Mouse (Mus musculus) thymus, adult 2 months (tissue): ENCODE measurements around the gene Lsm10. TPM values are rescaled to one million over a fixed set of nuclear protein-coding genes. Genes with fewer than 3 reads are reported as not detected.
A peak's percentile ranks its signal among the peaks of the same experiment; 100 is the strongest.

ENCODE experiments used
- DNase-seq: peaks from one replicate; pipeline ENCODE4 v3.0.0; 2021
- H3K27ac ChIP-seq: fragments of 200-500 bp; 2 replicates; pipeline ENCODE4 v1.5.1; 2012; ENCODE audit warnings: low read length, control low read depth; ENCODE audit not compliant: control insufficient read depth, insufficient read depth
- H3K27me3 ChIP-seq: fragments of 200-500 bp; 2 replicates; pipeline ENCODE4 v1.6.1; 2012; ENCODE audit warnings: mild to moderate bottlenecking, low read length, moderate library complexity, mixed read lengths; ENCODE audit not compliant: control insufficient read depth, insufficient read depth
- H3K36me3 ChIP-seq: fragments of 200-500 bp; 2 replicates; pipeline ENCODE4 v1.6.1; 2012; ENCODE audit warnings: mild to moderate bottlenecking, low read length, moderate library complexity; ENCODE audit not compliant: control insufficient read depth, insufficient read depth
- H3K4me1 ChIP-seq: fragments of 200-500 bp; replicated peaks from 2 replicates; pipeline ENCODE4 v1.6.1; 2012; ENCODE audit warnings: low read length; ENCODE audit not compliant: control insufficient read depth, insufficient read depth
- H3K4me3 ChIP-seq: fragments of 200-500 bp; 2 replicates; pipeline ENCODE4 v1.5.1; 2012; ENCODE audit warnings: mild to moderate bottlenecking, low read length, control low read depth, moderate library complexity; ENCODE audit not compliant: control insufficient read depth, insufficient read depth
- CTCF ChIP-seq: fragments of 200-500 bp; IDR thresholded peaks from 2 replicates; pipeline ENCODE4 v1.5.1; 2012; ENCODE audit warnings: mild to moderate bottlenecking, control low read depth, low read length, moderate library complexity, borderline replicate concordance; ENCODE audit not compliant: control insufficient read depth, poor library complexity, insufficient read depth; ENCODE audit errors: extremely low read depth
- POLR2A ChIP-seq: fragments of 200-500 bp; IDR thresholded peaks from 2 replicates; pipeline ENCODE4 v1.6.1; 2012; ENCODE audit warnings: mild to moderate bottlenecking, low read length, control low read depth, moderate library complexity; ENCODE audit not compliant: control insufficient read depth, poor library complexity, insufficient read depth; ENCODE audit errors: extremely low read depth
- WGBS: fragments of 180-500 bp; shearing (Covaris S2); methylation state at CpG from one replicate; pipeline ENCODE4 v1.1.7; 2018; 5-methylcytosine and 5-hydroxymethylcytosine counted together
- polyA plus RNA-seq: library from polyadenylated mRNA; depleted of rRNA; stranded (reverse); fragments of >200 nt; gene quantifications from 2 replicates; pipeline ENCODE4 v1.2.3, GENCODE M21; 2012; rRNA removed

Lsm10 gene
- polyA plus RNA-seq, 1 experiment = 41.7 TPM

GRCm38 (mm10) chr4:126147533-126148160, 51.2 kb downstream of the Lsm10 start, which contains the start of gene Eva1b:
Gene Eva1b, plus strand, starts transcription at chr4:126147744.
- H3K4me1 ChIP-seq = peaks cover 24% of the 10 kb centered on the region
- H3K27me3 ChIP-seq = no peaks in the 10 kb centered on the region
- H3K4me3 ChIP-seq = peak within 1 kb of the TSS; percentile 73
- DNase-seq = peak; percentile 19
- 59% methylated on average over 24 of the region's 24 CpGs for WGBS
- no peaks in the 10 kb centered on the region for H3K36me3 ChIP-seq
- TF ChIP-seq CTCF = 0 out of 2 replicates have a peak, but pooled peaks have one; percentile 8
- no peak for TF ChIP-seq POLR2A
- H3K27ac ChIP-seq = no peak within 1 kb of the TSS

Other genes starting within 250 kb of the Lsm10 start
- 6.7 and 7.3 TPM in 2 replicates for gene Csf3r, start 72.1 kb upstream of the Lsm10 start, polyA plus RNA-seq
- gene Mrps15, start 49.7 kb upstream of the Lsm10 start, polyA plus RNA-seq = 56.2 and 70.7 TPM in 2 replicates
- gene Oscp1, start 38.1 kb upstream of the Lsm10 start, polyA plus RNA-seq = 0.99 and 1.1 TPM in 2 replicates
- gene Stk40, start 7.3 kb downstream of the Lsm10 start, polyA plus RNA-seq = 36.5 and 43.1 TPM in 2 replicates
- gene Eva1b, start 51.1 kb downstream of the Lsm10 start, polyA plus RNA-seq = 94.3 and 95.2 TPM in 2 replicates
- gene Sh3d21, start 66.9 kb downstream of the Lsm10 start, polyA plus RNA-seq = 0.75 and 1.2 TPM in 2 replicates
- 91.8 and 101 TPM in 2 replicates for gene Thrap3, start 106.1 kb downstream of the Lsm10 start, polyA plus RNA-seq
- 74.6 and 84.2 TPM in 2 replicates for gene Map7d1, start 159.7 kb downstream of the Lsm10 start, polyA plus RNA-seq
- 48.0 and 55.1 TPM in 2 replicates for gene Trappc3, start 165.7 kb downstream of the Lsm10 start, polyA plus RNA-seq
- gene Col8a2, start 190.2 kb downstream of the Lsm10 start, polyA plus RNA-seq = 0.28 and 0.35 TPM in 2 replicates
- gene Adprhl2, start 225.1 kb downstream of the Lsm10 start, polyA plus RNA-seq = 66.0 and 67.9 TPM in 2 replicates
- gene Tekt2, start 229.1 kb downstream of the Lsm10 start, polyA plus RNA-seq = 0.83 and 1.4 TPM in 2 replicates